Comparison of ENCODE assay signal across 9 mouse cellular contexts in the genomic region with DNA sequence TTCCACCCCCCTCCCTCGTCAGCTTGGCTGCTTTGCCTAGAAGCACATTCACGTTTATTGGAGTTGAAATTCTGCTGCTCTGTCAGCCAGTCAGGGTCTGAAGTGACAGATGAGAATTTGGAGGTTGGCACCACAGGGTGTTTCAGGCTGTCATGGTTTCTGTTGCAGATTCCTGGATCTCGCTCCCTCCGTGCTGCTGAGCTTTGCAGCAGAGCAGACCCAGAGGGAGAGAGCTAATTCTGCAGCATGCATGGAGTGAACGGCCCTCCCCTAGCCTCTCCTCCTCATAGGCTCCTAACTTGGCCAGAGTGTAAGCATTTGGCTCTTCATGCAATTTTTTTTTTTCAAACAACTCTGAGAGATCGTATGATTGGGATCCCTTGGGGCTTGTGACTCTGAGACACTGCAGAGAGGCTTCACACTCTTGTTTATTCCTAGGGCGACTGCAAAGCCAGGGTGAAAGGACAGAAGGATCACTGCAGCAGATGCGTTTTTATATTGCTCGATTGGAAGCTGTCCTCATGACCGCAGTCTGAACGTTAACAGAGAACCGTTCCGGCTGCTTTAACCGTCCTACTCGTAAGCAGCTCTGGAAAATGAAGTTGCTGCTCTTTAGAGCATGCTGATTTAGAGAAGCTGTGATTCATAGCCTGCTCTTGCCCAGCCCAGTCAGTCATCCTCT. TPM values are rescaled to one million over a fixed set of nuclear protein-coding genes. Genes with fewer than 3 reads are reported as not detected.
DNase-seq lines count a peak whose midpoint lies in the region; ATAC-seq and TF ChIP-seq lines count a peak whose summit lies in the region.
"Had no signal": no experiment of that assay in that cellular context is flagged by ENCODE, and none has a peak within 500 bp of the region (broad histone marks: within the 10 kb centered on the region; RNA-seq: fewer than 3 reads in every experiment).

A gene (minus strand): TSS at position 243 of the 682 bp plus-strand sequence.

- H3K4me1 ChIP-seq in forebrain, embryonic 16.5 days (replicated peaks; ENCODE audit: control insufficient read depth, insufficient read depth, low read length) = peaks cover 58% of the 10 kb centered on the region
- H3K4me1 ChIP-seq in heart, embryonic 16.5 days (ENCODE audit: control insufficient read depth, insufficient read depth, low read length) = peaks cover 43% of the 10 kb centered on the region
- peaks cover 14% of the 10 kb centered on the region; the same call in 1 of the 2 replicates for H3K4me1 ChIP-seq in lung, postnatal 0 days (ENCODE audit: insufficient read depth, low read depth, low read length)

- WGBS in forebrain, embryonic 16.5 days = 28% methylated on average over 15 of the region's 15 CpGs
- WGBS in heart, embryonic 16.5 days = 27% methylated on average over 15 of the region's 15 CpGs
- 63% methylated on average over 15 of the region's 15 CpGs for WGBS in large intestine, adult 2 months
- 27% methylated on average over 15 of the region's 15 CpGs for WGBS in lung, postnatal 0 days

- H3K27me3 ChIP-seq in forebrain, embryonic 16.5 days (replicated peaks; ENCODE audit: control insufficient read depth, insufficient read depth, low read length) = no peaks in the 10 kb centered on the region
- H3K27me3 ChIP-seq in heart, embryonic 16.5 days (ENCODE audit: control insufficient read depth, insufficient read depth, low read length) = no peaks in the 10 kb centered on the region
- H3K27me3 ChIP-seq in lung, postnatal 0 days (replicated peaks; ENCODE audit: insufficient read depth, low read length) = no peaks in the 10 kb centered on the region

- H3K36me3 ChIP-seq in forebrain, embryonic 16.5 days (ENCODE audit: control insufficient read depth, insufficient read depth) = no peaks in the 10 kb centered on the region
- no peaks in the 10 kb centered on the region for H3K36me3 ChIP-seq in heart, embryonic 16.5 days (ENCODE audit: control insufficient read depth, insufficient read depth)
- H3K36me3 ChIP-seq in lung, postnatal 0 days (ENCODE audit: insufficient read depth, low read length) = no peaks in the 10 kb centered on the region
- H3K36me3 ChIP-seq: G1E had no signal

- no peaks in the 10 kb centered on the region for H3K9me3 ChIP-seq in forebrain, embryonic 16.5 days (ENCODE audit: control insufficient read depth, low read length)
- H3K9me3 ChIP-seq in heart, embryonic 16.5 days (replicated peaks; ENCODE audit: control insufficient read depth, low read length) = no peaks in the 10 kb centered on the region
- no peaks in the 10 kb centered on the region for H3K9me3 ChIP-seq in lung, postnatal 0 days (ENCODE audit: low read length)

- peak within 1 kb of the TSS; percentile 36 for H3K9ac ChIP-seq in forebrain, embryonic 16.5 days (replicated peaks; ENCODE audit: low read depth, low read length)
- H3K9ac ChIP-seq in heart, embryonic 16.5 days (ENCODE audit: low read length) = peak within 1 kb of the TSS; percentile 73
- H3K9ac ChIP-seq in lung, postnatal 0 days (replicated peaks; ENCODE audit: low read depth) = peak within 1 kb of the TSS; percentile 35

- H3K4me2 ChIP-seq in forebrain, embryonic 16.5 days (ENCODE audit: low read length) = peak within 1 kb of the TSS; percentile 46
- peak within 1 kb of the TSS; percentile 58 for H3K4me2 ChIP-seq in heart, embryonic 16.5 days (ENCODE audit: low read depth, low read length)
- peak within 1 kb of the TSS; percentile 56 for H3K4me2 ChIP-seq in lung, postnatal 0 days (replicated peaks; ENCODE audit: low read depth, low read length)

- peak; percentile 71 for ATAC-seq in forebrain, embryonic 16.5 days
- ATAC-seq in heart, embryonic 16.5 days (replicated peaks; ENCODE audit: extremely low read depth, insufficient read depth, low FRiP score) = peak; percentile 24; the same call in 1 of the 2 replicates
- peak; percentile 32 for ATAC-seq in lung, postnatal 0 days
- no peak for ATAC-seq in megakaryocyte, adult 5-6 weeks (ENCODE audit: poor library complexity, severe bottlenecking)

- peak within 1 kb of the TSS; percentile 80 for H3K27ac ChIP-seq in forebrain, embryonic 16.5 days (ENCODE audit: low read length)
- peak within 1 kb of the TSS; percentile 90 for H3K27ac ChIP-seq in heart, embryonic 16.5 days (ENCODE audit: low read length)
- peak within 1 kb of the TSS; percentile 90 for H3K27ac ChIP-seq in lung, postnatal 0 days (ENCODE audit: low read length)

- no peak for TF ChIP-seq CTCF in lung, postnatal 0 days (IDR thresholded peaks at IDR 0.05)

- 0 out of 2 replicates have a peak, but pooled peaks have one; percentile 14 for TF ChIP-seq EP300 in lung, postnatal 0 days (IDR thresholded peaks at IDR 0.05)

- peak within 1 kb of the TSS; percentile 30 for H3K4me3 ChIP-seq in forebrain, embryonic 16.5 days (replicated peaks; ENCODE audit: low read length)
- peak within 1 kb of the TSS; percentile 52 for H3K4me3 ChIP-seq in heart, embryonic 16.5 days (ENCODE audit: low read length)
- H3K4me3 ChIP-seq in lung, postnatal 0 days (ENCODE audit: low read depth, low read length) = peak within 1 kb of the TSS; percentile 35

- DNase-seq in urinary bladder, postnatal 14 days (ENCODE audit: low spot score) = peak; percentile 34
- no peak for DNase-seq in urinary bladder, postnatal 36 days (ENCODE audit: low spot score in 2 of 2)
- DNase-seq in large intestine, adult 2 months (ENCODE audit: low read depth, low spot score) = no peak
- peak; percentile 67 for DNase-seq in lung, postnatal 0 days (ENCODE audit: low spot score)
- DNase-seq in right cerebral cortex, postnatal 14 days = peak; percentile 47

RNA-seq across cellular contexts. Expression of the gene that starts here (rescaled TPM):
- polyA plus RNA-seq in forebrain, embryonic 16.5 days (2015; fragmentation: Nextera tagmentation; extraction: Ambion mirVana) = 110 and 137 TPM in 2 replicates
- 131 and 161 TPM in 2 replicates for polyA plus RNA-seq in heart, embryonic 16.5 days (2015; fragmentation: Nextera tagmentation; extraction: Ambion mirVana)
- polyA plus RNA-seq in large intestine, adult 2 months (2012; rRNA removed) = 70.5 and 91.6 TPM in 2 replicates
- polyA plus RNA-seq in lung, postnatal 0 days (2015; fragmentation: Nextera tagmentation; extraction: Ambion mirVana) = 285 and 301 TPM in 2 replicates
- total RNA-seq in megakaryocyte, adult 5-6 weeks (2015) = not detected in 2 replicates
- total RNA-seq in megakaryocyte, adult 5-6 weeks (2017) = not detected in 2 replicates
- total RNA-seq: G1E had no signal
- polyA plus RNA-seq: G1E had no signal

Comparison
In these comparisons a context has a peak if more than half of its experiments do, and no peak if none do; other contexts are left out.
1. DNase-seq: peak in urinary bladder, postnatal 14 days (single experiment), lung, postnatal 0 days (single experiment) and right cerebral cortex, postnatal 14 days (single experiment); none in urinary bladder, postnatal 36 days (0 of 2) and large intestine, adult 2 months (single experiment).
2. Peak in every context shown above with its lines, with median percentiles within 50 percentile points of each other: H3K27ac ChIP-seq, H3K4me2 ChIP-seq, H3K4me3 ChIP-seq and H3K9ac ChIP-seq.